Mouse (Mus musculus): Measurements from ENCODE around the gene Them7. TPM values are rescaled to one million over a fixed set of nuclear protein-coding genes. Genes with fewer than 3 reads are reported as not detected.
A peak's percentile ranks its signal among the peaks of the same experiment; 100 is the strongest.

The Them7 gene
- polyA plus RNA-seq, 1 experiment from 2014 or later = 0.17 TPM

DNA sequence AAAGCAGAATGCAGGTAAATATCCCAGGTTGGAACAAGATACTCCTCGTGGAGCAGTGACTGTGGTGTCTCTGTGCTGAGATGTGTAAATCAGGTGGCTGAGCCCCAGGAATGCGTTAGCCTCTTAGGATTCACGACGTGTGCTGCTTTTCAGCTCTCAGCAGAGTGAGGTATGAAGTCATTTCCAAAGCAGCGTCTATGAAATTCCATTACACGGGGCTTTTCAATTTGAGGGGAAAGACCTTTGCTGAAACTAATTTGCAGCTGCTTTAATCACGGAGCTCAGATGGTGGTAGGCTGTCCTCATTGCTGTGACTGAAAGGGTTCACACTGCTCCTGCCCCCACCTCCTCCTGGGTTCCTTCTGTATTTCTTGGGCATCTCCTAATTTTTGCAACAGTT lies 87.9 kb downstream of the Them7 start:
- no peak overlapping the region for H3K9ac ChIP-seq
- WGBS = 8% methylated on average over 7 of the region's 7 CpGs
- no peaks in the 10 kb centered on the region for H3K9me3 ChIP-seq
- no peaks in the 10 kb centered on the region for H3K36me3 ChIP-seq
- 0 out of 2 replicates have a peak, but pooled peaks have one; percentile 25 for ATAC-seq (ENCODE audit: insufficient number of reproducible peaks, insufficient read depth, low FRiP score, low TSS enrichment)
- peaks cover 28% of the 10 kb centered on the region for H3K27me3 ChIP-seq
- H3K27ac ChIP-seq = no peak overlapping the region
- H3K4me1 ChIP-seq = 0 out of 2 replicates have a peak, but pooled peaks cover 3% of the 10 kb centered on the region
- H3K4me3 ChIP-seq = no peak overlapping the region
- H3K4me2 ChIP-seq (replicated peaks) = no peak overlapping the region

DNA sequence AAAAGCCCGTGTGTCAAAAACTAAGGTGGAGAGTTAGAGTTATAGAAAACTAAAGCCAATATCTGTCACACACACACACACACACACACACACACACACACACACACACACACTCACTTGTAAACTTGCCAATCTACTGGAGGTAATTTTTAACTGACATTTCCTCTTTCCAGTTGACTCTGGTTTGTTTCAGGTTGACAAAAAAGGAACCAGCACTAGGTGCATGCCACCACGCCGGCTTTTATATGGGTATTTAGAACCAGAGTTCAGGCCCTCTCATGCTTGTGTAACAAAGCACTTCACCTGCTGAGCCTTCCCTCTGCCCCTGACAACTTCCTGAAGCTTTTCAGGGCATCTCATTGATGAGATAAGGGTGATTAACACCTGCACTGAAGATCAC lies 89.0 kb downstream of the Them7 start:
- no peak for ATAC-seq (ENCODE audit: insufficient number of reproducible peaks, insufficient read depth, low FRiP score, low TSS enrichment)
- Histone ChIP-seq H3K4me2 (replicated peaks) (no peak overlapping the region), H3K9ac (no peak overlapping the region), H3K27ac (no peak overlapping the region), H3K9me3 (no peaks in the 10 kb centered on the region), H3K4me3 (no peak overlapping the region), H3K4me1 (0 out of 2 replicates have a peak, but pooled peaks cover 3% of the 10 kb centered on the region), H3K27me3 (peaks cover 28% of the 10 kb centered on the region), H3K36me3 (no peaks in the 10 kb centered on the region)
- WGBS = 55% methylated on average over 3 of the region's 3 CpGs

DNA sequence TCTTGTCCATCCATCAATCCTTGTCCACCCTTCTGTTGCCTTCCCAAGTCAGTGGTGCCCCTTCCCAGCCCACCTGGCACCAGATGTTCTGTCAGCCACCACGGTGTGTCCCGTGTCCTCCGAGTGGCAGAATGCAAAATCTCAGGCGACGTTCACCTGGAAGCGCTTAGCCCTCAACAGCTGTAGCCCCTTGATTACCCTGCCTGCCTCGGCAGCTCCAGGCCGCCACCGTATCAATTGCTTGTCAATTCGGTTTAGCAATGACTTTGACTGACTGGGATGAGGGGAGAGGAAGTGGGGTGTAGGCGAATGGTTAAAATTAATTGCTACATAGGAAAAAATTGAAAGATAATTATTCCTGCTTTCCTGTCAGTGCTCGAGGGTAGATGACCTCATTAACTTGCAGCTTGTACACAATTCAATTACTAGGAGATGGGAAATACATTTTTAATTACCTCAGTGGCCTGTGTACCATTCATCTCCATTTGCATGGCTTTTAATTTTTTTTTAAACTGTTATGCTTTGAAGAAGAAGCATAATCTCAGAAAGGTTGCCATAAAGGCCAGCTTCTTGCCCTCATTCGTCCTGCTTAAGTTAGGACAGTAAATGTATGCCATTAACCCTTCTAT lies 93.5 kb downstream of the Them7 start:
- H3K4me1 ChIP-seq = no peaks in the 10 kb centered on the region
- H3K27me3 ChIP-seq = peaks cover 17% of the 10 kb centered on the region; the same call in 1 of the 2 replicates
- H3K9me3 ChIP-seq = no peaks in the 10 kb centered on the region
- 40% methylated on average over 13 of the region's 13 CpGs for WGBS
- H3K36me3 ChIP-seq = no peaks in the 10 kb centered on the region
- no peak overlapping the region for H3K27ac ChIP-seq
- no peak overlapping the region for H3K9ac ChIP-seq
- no peak for ATAC-seq (ENCODE audit: insufficient number of reproducible peaks, insufficient read depth, low FRiP score, low TSS enrichment)
- no peak overlapping the region for H3K4me2 ChIP-seq (replicated peaks)
- no peak overlapping the region for H3K4me3 ChIP-seq

DNA sequence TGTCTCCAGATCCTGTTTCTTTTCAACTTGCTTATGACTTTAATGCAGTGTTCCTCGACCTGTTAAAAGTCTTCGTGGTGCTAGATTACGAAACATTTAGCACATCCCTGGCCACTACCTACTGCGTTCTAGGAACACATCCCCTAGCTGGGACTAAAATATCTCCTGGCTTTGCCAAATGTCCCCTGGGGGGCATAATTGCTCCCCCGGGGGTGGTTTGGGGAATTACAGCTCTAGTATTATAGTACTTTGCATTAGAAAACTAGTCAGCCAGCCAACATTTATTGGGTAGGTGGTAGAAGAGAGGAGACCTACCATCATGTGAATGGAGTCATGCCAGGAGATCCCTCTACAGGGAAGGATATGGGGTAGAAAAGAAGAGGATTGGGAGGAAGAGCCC lies 101.9 kb downstream of the Them7 start:
- Histone ChIP-seq H3K9ac (no peak overlapping the region), H3K36me3 (no peaks in the 10 kb centered on the region), H3K27me3 (0 out of 2 replicates have a peak, but pooled peaks cover 4% of the 10 kb centered on the region), H3K4me1 (no peaks in the 10 kb centered on the region), H3K9me3 (no peaks in the 10 kb centered on the region), H3K27ac (no peak overlapping the region), H3K4me2 (replicated peaks) (no peak overlapping the region), H3K4me3 (no peak overlapping the region)
- ATAC-seq (ENCODE audit: insufficient number of reproducible peaks, insufficient read depth, low FRiP score, low TSS enrichment) = no peak
- WGBS = 87% methylated on average over 5 of the region's 5 CpGs

DNA sequence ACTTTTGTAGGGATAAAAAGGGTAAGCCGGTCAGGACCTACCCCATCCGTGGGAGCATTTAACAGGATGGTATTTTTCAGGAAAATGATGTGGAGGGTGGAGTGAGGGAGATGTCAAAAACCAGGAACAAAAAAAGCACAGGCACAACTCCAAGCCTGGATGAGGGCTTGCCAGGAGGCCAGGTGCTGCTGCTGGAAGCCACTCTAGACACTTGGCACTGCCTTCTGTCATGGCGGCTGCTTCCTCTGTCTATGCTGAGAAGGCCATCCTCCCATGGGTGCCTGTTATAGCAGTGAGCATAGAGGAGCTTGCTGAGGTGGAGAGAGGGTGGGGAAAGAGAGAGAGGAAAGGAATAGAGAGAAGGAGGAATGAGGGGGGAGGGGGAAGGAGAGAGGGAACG lies 105.9 kb downstream of the Them7 start:
- Histone ChIP-seq H3K27ac (no peak overlapping the region), H3K27me3 (no peaks in the 10 kb centered on the region), H3K4me2 (replicated peaks) (no peak overlapping the region), H3K36me3 (no peaks in the 10 kb centered on the region), H3K4me1 (no peaks in the 10 kb centered on the region), H3K4me3 (no peak overlapping the region), H3K9ac (no peak overlapping the region), H3K9me3 (no peaks in the 10 kb centered on the region)
- 83% methylated on average over 4 of the region's 4 CpGs for WGBS
- no peak for ATAC-seq (ENCODE audit: insufficient number of reproducible peaks, insufficient read depth, low FRiP score, low TSS enrichment)

- H3K27ac ChIP-seq = no peak overlapping the region
- peaks cover 9% of the 10 kb centered on the region for H3K4me1 ChIP-seq
- H3K9me3 ChIP-seq = no peaks in the 10 kb centered on the region
- no peaks in the 10 kb centered on the region for H3K36me3 ChIP-seq
- 74% methylated on average over 8 of the region's 8 CpGs for WGBS
- ATAC-seq (ENCODE audit: insufficient number of reproducible peaks, insufficient read depth, low FRiP score, low TSS enrichment) = no peak
- no peaks in the 10 kb centered on the region for H3K27me3 ChIP-seq
- no peak overlapping the region for H3K4me2 ChIP-seq (replicated peaks)
- H3K9ac ChIP-seq = no peak overlapping the region
- H3K4me3 ChIP-seq = no peak overlapping the region
These were observed 109.0 kb downstream of the Them7 start for GRCm38 (mm10) chr2:105333107-105333506.

- ATAC-seq (ENCODE audit: insufficient number of reproducible peaks, insufficient read depth, low FRiP score, low TSS enrichment) = peak; percentile 16; the same call in 1 of the 2 replicates
- Histone ChIP-seq H3K4me2 (replicated peaks) (no peak overlapping the region), H3K4me3 (no peak overlapping the region), H3K9ac (no peak overlapping the region), H3K27me3 (no peaks in the 10 kb centered on the region), H3K27ac (no peak overlapping the region), H3K36me3 (no peaks in the 10 kb centered on the region), H3K9me3 (no peaks in the 10 kb centered on the region), H3K4me1 (peaks cover 9% of the 10 kb centered on the region)
- 46% methylated on average over 10 of the region's 10 CpGs for WGBS
These were observed 110.0 kb downstream of the Them7 start for GRCm38 (mm10) chr2:105333976-105334713.

DNA sequence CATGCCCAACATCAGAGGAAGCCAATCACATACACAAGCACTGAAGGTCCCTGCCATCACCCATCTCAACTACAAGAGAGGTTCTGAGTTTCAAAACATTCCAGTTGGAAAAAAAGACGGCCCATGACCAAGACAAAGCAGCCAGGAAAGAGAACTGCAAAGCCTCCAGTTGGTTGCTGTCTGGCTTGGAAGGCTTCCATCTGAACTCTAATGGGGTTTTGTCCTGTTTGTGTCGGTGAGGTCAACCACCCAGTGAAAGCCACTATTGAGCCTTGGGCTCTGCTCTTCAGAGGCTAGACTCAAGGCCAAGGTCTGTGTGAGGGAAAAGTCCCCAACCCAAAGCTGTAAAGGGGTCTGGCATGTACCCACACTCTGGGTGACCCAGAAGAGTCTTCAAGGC lies 111.5 kb downstream of the Them7 start:
- H3K4me3 ChIP-seq = no peak overlapping the region
- H3K4me1 ChIP-seq = peaks cover 9% of the 10 kb centered on the region
- H3K9ac ChIP-seq = no peak overlapping the region
- no peak overlapping the region for H3K4me2 ChIP-seq (replicated peaks)
- H3K27ac ChIP-seq = no peak overlapping the region
- ATAC-seq (ENCODE audit: insufficient number of reproducible peaks, insufficient read depth, low FRiP score, low TSS enrichment) = no peak
- no peaks in the 10 kb centered on the region for H3K9me3 ChIP-seq
- no peaks in the 10 kb centered on the region for H3K27me3 ChIP-seq
- WGBS = 72% methylated on average over 2 of the region's 2 CpGs
- H3K36me3 ChIP-seq = no peaks in the 10 kb centered on the region

DNA sequence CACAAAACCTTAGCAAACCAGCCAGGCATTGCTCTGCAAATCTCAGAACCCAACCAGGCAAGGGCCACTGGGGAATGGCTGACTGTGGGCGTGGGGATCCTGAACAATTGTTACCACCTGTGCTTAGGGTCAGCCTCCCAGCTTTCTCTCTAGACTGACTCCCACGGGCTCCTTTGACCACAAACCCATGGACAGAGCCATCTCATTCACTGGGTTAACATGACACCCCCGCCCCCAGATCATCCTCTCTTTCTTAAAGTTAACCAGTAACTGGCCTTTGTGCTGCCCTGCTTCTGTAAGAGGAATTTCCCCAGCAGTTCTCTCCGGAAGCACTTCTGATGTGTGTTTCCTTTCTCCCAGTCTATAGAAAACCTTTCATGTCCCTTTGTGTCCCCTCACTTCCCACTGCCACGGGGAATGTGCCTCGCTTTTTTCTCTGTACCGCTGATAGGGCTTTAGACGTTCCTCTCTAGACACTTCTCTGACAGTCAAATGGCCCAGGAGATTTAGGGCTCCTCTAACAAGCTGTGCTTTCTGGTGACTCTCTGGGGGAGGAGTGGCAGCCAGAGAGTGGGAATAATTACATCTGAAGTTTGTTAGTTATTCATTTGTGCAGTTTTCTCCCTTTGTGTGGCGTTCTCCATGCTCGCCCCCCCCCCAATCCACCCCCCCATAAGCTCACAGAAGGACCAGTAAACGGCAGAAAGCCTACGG lies 112.4 kb downstream of the Them7 start:
- 25% methylated on average over 12 of the region's 12 CpGs for WGBS

GRCm38 (mm10) chr2:105337171-105337875 lies 113.2 kb downstream of the Them7 start:
- H3K27me3 ChIP-seq = no peaks in the 10 kb centered on the region
- no peak overlapping the region for H3K4me2 ChIP-seq (replicated peaks)
- no peaks in the 10 kb centered on the region for H3K36me3 ChIP-seq
- WGBS = 49% methylated on average over 8 of the region's 8 CpGs
- H3K9me3 ChIP-seq = no peaks in the 10 kb centered on the region
- peaks cover 9% of the 10 kb centered on the region for H3K4me1 ChIP-seq
- no peak overlapping the region for H3K27ac ChIP-seq
- H3K4me3 ChIP-seq = no peak overlapping the region
- ATAC-seq (ENCODE audit: insufficient number of reproducible peaks, insufficient read depth, low FRiP score, low TSS enrichment) = no peak
- no peak overlapping the region for H3K9ac ChIP-seq

More for the DNA sequence above, 112.4 kb downstream of the Them7 start:
- no peak for ATAC-seq (ENCODE audit: insufficient number of reproducible peaks, insufficient read depth, low FRiP score, low TSS enrichment)
- Histone ChIP-seq H3K4me1 (peaks cover 9% of the 10 kb centered on the region), H3K36me3 (no peaks in the 10 kb centered on the region), H3K9me3 (no peaks in the 10 kb centered on the region), H3K27ac (no peak overlapping the region), H3K4me3 (no peak overlapping the region), H3K4me2 (replicated peaks) (no peak overlapping the region), H3K9ac (no peak overlapping the region), H3K27me3 (no peaks in the 10 kb centered on the region)

DNA sequence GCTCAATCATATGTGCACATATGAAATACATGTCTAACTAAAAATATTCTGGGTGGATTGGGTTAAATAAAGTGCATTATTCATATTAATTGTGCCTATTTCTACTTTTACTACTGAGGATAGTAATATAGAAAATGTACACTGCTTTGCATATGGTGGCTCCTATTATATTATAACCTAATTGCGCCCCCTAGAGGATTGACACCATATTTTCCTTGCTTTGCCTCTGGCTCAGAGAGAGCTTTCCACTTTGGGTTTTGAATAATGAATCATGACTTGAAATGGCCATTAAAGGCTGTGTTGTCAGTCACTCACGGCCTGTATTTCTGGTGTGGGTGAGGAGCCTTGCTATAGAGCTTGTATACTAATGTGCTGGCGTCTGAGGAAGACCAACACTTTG lies 115.9 kb downstream of the Them7 start:
- no peak for ATAC-seq (ENCODE audit: insufficient number of reproducible peaks, insufficient read depth, low FRiP score, low TSS enrichment)

More for the DNA sequence above, 115.9 kb downstream of the Them7 start:
- Histone ChIP-seq H3K36me3 (no peaks in the 10 kb centered on the region), H3K27me3 (no peaks in the 10 kb centered on the region), H3K4me1 (peaks cover 9% of the 10 kb centered on the region), H3K4me3 (no peak overlapping the region), H3K9me3 (no peaks in the 10 kb centered on the region), H3K4me2 (replicated peaks) (no peak overlapping the region), H3K27ac (no peak overlapping the region), H3K9ac (no peak overlapping the region)
- 61% methylated on average over 3 of the region's 3 CpGs for WGBS

Measured in embryonic facial prominence, embryonic 12.5 days (tissue).